Mouse (Mus musculus): ENCODE results near the gene Grid1. TPM values are rescaled to one million over a fixed set of nuclear protein-coding genes. Genes with fewer than 3 reads are reported as not detected.

Grid1 gene
- polyA plus RNA-seq, 1 experiment, result 0.13 TPM

DNA sequence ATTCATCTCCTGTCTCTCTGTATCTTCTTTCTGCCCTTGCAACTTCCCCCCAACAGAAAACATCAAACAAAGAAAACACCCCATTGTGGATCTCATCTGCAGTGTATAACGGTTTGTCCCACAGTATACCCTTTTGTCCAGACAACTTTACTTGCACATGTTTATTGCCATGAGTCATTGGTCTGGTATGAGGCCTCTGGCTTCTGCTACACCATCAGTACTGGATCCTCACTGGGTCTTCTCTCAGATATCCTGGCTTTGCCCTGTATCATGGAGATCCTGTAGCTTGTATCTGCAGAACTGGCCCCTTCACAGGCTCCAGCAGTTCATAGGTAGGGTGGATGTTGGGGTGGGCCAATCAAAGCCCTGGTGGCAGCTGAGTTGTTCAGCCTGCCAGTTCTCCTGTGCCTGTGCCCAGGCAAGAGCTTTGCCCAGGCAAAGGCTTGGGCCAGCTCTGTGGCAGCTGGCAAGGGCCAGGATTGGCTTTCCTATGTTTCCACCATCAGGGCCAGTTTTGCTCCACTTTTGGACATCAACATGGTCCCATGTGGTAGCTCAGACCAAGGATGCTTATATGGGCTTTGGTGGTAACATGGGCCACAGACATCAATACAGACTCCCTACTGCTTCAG, 26.4 kb upstream of the Grid1 start:
- Histone ChIP-seq H3K4me1 (ENCODE audit: control insufficient read depth, insufficient read depth, low read length) (no peaks in the 10 kb centered on the region), H3K4me3 (replicated peaks; ENCODE audit: extremely low read depth, low read depth, low read length) (no peak overlapping the region)
- TF ChIP-seq POLR2A (IDR thresholded peaks at IDR 0.05; ENCODE audit: borderline replicate concordance, extremely low read depth, low read depth, low read length) (no peak), CTCF (IDR thresholded peaks at IDR 0.05; ENCODE audit: insufficient read depth, low read length) (no peak)
- no peak for DNase-seq
- 62% methylated on average over 1 of the region's 1 CpGs for WGBS

DNA sequence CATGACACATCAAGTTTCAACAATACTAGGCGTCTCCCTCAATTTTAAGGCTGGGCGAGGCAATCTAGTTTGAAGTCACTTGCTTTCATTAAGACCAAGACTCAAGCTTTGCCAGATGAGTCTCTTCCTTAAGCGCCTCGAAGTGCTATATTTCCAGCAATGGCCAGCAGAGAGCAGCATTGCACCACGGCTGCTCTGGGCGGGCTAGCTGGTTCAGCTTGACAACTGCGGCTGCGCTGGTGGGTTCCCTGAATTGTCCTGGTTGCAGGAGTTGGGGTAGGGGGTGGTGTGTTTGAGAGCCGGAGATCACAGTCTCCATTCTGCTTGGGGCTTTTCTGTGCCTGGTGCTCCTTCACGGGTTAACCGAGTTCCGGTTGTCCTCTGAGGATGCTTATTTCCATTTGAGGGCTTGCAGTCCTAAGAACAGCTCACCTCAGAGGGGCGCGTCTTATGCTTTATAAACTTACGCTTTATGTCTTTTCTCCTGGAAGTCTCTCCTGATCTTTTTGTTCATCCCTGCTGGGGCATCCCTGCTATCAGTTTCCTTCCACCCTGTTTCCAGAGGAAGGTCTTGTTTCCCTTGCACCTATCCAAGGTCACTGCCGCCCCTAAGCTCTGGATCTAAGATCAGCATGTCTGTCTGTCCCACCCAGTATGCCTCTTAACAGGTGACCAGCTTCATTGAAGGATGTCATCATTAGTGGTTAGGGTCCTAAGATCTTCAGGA, 9.0 kb upstream of the Grid1 start:
- 19% methylated on average over 16 of the region's 16 CpGs for WGBS
- peak; percentile 50 for DNase-seq
- TF ChIP-seq POLR2A (IDR thresholded peaks at IDR 0.05; ENCODE audit: borderline replicate concordance, extremely low read depth, low read depth, low read length), result no peak
- peak; percentile 66 for TF ChIP-seq CTCF (IDR thresholded peaks at IDR 0.05; ENCODE audit: insufficient read depth, low read length)
- H3K4me3 ChIP-seq (replicated peaks; ENCODE audit: extremely low read depth, low read depth, low read length), result no peak overlapping the region
- H3K4me1 ChIP-seq (ENCODE audit: control insufficient read depth, insufficient read depth, low read length), result no peaks in the 10 kb centered on the region

DNA sequence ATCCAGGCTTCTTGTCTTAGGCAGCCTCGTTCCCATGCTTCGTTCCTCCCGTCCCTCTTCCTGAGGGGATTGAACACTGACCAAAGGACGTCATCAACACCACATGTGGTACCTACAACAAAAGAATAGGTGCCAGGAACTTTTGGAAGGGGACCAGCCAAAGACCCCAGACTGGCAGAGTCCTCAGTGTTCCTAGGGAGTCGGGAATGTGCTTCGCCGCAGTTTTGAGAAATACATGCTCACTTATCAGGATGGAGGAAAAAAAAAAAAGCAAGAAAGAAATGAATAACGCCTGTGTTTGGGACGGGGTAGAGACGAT, 8.5 kb upstream of the Grid1 start:
- H3K4me1 ChIP-seq (ENCODE audit: control insufficient read depth, insufficient read depth, low read length), result no peaks in the 10 kb centered on the region
- DNase-seq, result no peak
- WGBS, result 66% methylated on average over 10 of the region's 10 CpGs
- TF ChIP-seq CTCF (IDR thresholded peaks at IDR 0.05; ENCODE audit: insufficient read depth, low read length) (no peak), POLR2A (IDR thresholded peaks at IDR 0.05; ENCODE audit: borderline replicate concordance, extremely low read depth, low read depth, low read length) (no peak)
- no peak overlapping the region for H3K4me3 ChIP-seq (replicated peaks; ENCODE audit: extremely low read depth, low read depth, low read length)

DNA sequence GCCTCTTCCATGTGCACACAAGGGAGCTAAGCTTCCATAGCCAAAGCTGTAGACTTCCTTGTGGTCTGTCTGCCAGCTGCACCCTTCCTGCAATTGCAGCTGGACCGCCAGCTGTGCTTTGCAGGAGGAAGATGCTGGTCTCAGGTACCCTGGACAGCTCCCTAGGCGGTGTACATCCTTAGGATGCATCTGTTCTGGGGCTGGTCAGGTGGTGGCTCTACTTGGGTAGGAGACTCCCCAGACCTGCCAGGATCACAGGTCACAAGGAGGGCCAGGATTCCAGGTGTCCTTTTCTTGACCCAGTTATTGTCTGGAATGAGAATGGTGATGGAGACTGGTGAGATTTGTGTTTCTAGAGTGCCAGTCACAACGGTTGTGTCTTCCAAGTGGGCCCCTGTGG, 3.6 kb upstream of the Grid1 start:
- H3K4me1 ChIP-seq (ENCODE audit: control insufficient read depth, insufficient read depth, low read length), result no peaks in the 10 kb centered on the region
- WGBS, result 31% methylated on average over 3 of the region's 3 CpGs
- H3K4me3 ChIP-seq (replicated peaks; ENCODE audit: extremely low read depth, low read depth, low read length), result no peak overlapping the region
- DNase-seq, result no peak
- TF ChIP-seq POLR2A (IDR thresholded peaks at IDR 0.05; ENCODE audit: borderline replicate concordance, extremely low read depth, low read depth, low read length), result no peak
- TF ChIP-seq CTCF (IDR thresholded peaks at IDR 0.05; ENCODE audit: insufficient read depth, low read length), result no peak

DNA sequence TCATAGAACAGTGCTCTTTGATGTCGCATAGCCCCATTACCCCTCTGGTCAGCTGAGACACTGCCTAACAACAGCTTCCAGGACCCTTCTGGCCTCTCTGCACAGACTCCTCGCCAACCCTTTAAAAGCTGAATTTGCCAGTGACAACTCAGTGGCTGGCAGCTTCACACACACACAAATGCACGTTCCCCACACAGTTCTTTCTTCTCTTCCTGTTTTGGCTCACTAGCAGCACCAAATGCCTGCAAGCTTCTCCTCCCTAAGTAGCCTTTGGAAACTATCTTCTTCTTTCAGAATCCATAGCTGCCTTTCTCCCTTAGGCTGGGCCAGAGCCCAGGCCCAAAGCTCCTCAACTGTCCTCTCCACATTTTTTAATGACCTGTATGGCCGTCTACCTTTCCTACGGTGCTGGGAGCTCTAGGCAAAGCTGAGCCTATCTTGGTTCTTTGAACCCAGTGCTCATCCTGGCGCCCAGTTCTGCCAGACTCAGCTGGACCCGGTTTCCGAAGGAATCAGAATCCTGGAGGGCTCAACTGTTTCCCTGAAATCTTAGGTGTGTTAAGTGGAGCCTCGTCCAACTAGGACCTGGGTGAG, 1.4 kb upstream of the Grid1 start:
- no peak for DNase-seq
- 8% methylated on average over 9 of the region's 9 CpGs for WGBS
- TF ChIP-seq CTCF (IDR thresholded peaks at IDR 0.05; ENCODE audit: insufficient read depth, low read length) (no peak), POLR2A (IDR thresholded peaks at IDR 0.05; ENCODE audit: borderline replicate concordance, extremely low read depth, low read depth, low read length) (no peak)
- Histone ChIP-seq H3K4me1 (ENCODE audit: control insufficient read depth, insufficient read depth, low read length) (no peaks in the 10 kb centered on the region), H3K4me3 (replicated peaks; ENCODE audit: extremely low read depth, low read depth, low read length) (no peak overlapping the region)

DNA sequence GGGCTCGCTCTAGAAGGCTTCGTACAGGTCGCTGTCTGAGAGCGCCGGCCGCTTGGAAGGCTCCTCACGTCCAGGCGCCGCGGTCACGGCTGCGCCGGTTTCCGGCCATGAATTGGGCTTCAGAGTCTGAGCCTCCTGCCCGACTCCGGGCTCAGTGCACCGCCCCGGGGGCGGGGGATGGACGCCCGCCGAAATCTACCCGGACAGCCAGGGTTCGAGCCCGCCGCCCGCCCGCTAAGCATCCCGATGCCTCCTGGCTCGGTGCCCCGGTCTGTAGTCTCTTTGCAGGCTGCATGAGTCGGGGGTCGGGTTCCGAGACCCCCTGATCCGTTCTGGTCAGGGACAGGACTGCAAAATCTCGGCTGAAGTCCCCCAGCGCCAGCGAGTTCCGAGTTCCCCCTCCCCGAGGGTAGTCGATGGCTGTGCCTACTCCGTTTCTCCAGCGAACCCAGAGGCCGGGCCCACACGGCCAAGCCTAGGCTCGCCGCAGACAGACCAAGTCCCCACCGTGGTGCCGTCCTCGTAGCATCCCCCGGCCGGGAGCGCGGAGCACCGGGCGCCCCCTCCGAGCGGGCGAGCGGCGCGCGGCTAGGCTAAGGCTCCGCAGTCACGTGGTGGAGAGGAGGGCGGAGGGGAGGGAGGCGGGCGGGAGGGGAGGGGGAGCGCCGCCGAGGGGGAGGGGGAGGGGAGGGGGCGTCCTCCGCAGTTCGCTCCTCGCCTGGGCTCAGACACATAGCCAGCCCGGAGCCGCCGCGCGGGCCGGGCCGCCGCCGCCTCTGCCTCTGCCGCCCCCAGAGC, 588 bp upstream of the Grid1 start:
- no peak for DNase-seq
- Histone ChIP-seq H3K4me3 (replicated peaks; ENCODE audit: extremely low read depth, low read depth, low read length) (no peak overlapping the region), H3K4me1 (ENCODE audit: control insufficient read depth, insufficient read depth, low read length) (no peaks in the 10 kb centered on the region)
- TF ChIP-seq POLR2A (IDR thresholded peaks at IDR 0.05; ENCODE audit: borderline replicate concordance, extremely low read depth, low read depth, low read length), result no peak
- 2% methylated on average over 66 of the region's 85 CpGs for WGBS

DNA sequence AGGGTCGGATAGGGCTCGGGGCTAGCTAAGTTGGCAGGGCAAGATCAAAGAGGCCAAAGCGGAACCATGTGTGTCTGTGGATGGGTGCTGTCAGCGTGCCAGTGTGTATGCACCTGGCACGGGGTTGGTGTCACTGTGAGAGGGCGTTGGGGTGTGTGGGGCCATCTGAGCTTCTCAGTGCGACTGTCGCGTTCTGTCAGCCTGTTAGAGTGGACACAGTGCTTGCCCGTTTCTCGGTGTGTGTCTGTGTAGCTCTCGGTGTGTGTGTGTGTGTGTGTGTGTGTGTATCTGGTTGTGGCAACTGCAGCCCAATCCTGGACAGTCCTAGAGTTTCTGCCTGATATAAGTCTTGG, 721 bp downstream of the Grid1 start:
- DNase-seq, result no peak
- 3% methylated on average over 12 of the region's 12 CpGs for WGBS
- no peaks in the 10 kb centered on the region for H3K4me1 ChIP-seq (ENCODE audit: control insufficient read depth, insufficient read depth, low read length)
- no peak overlapping the region for H3K4me3 ChIP-seq (replicated peaks; ENCODE audit: extremely low read depth, low read depth, low read length)
- TF ChIP-seq POLR2A (IDR thresholded peaks at IDR 0.05; ENCODE audit: borderline replicate concordance, extremely low read depth, low read depth, low read length), result no peak
- no peak for TF ChIP-seq CTCF (IDR thresholded peaks at IDR 0.05; ENCODE audit: insufficient read depth, low read length)

DNA sequence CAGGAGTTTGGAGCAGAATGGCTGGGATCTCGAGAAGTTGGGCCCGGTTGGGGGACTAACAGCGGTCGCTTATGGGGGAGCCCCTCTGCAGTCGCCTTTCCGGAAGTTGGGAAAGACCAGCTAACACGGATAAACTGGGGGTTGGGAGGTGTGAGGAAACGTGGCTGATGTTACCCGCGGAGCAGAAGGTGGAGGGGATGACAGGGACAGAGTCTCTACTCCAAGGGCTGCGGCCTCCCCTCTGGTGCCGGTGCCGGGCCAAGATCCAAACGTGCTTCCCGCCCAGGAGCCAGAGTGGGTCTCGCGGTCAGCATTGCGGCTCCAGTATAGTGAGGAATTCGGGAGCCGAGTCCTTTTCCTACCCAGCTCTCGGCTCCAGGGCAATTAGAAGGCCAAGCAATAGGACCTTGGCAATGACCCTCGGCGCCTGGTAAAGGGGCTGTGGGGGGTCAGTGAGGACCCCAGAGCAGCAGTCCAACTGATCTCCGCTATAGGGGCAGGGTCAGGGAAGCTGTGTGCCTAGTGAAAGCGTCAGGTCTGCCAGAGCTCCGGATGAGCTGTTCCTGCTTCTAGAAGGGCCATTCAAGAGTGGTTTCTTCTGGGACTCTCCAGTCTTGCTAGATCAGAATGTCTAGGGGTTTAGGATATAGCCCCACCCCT, 1.4 kb downstream of the Grid1 start:
- TF ChIP-seq POLR2A (IDR thresholded peaks at IDR 0.05; ENCODE audit: borderline replicate concordance, extremely low read depth, low read depth, low read length) (no peak), CTCF (IDR thresholded peaks at IDR 0.05; ENCODE audit: insufficient read depth, low read length) (no peak)
- Histone ChIP-seq H3K4me1 (ENCODE audit: control insufficient read depth, insufficient read depth, low read length) (no peaks in the 10 kb centered on the region), H3K4me3 (replicated peaks; ENCODE audit: extremely low read depth, low read depth, low read length) (no peak overlapping the region)
- DNase-seq, result no peak
- 4% methylated on average over 26 of the region's 26 CpGs for WGBS

DNA sequence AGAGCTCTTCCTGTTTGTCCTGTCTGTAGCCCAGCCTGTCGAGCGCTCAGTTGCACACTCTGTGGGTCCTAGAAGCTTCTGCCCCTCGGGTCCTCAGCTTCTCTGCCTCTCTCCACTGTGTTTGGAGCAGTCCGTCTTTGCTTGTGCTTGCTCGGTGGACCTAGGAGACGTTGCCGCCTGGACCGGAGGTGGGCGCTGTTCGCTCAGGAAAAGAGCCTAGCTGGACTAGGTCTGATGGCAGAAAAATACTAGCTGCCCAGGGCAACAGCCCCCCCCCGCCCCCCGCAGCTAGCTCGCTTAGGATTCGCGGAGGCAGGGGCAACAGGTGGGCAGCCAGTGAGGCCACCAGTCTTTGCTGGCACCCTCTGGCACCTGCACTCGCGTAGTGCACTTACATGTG, 3.2 kb downstream of the Grid1 start:
- H3K4me1 ChIP-seq (ENCODE audit: control insufficient read depth, insufficient read depth, low read length), result no peaks in the 10 kb centered on the region
- DNase-seq, result no peak
- H3K4me3 ChIP-seq (replicated peaks; ENCODE audit: extremely low read depth, low read depth, low read length), result no peak overlapping the region
- TF ChIP-seq POLR2A (IDR thresholded peaks at IDR 0.05; ENCODE audit: borderline replicate concordance, extremely low read depth, low read depth, low read length), result no peak
- no peak for TF ChIP-seq CTCF (IDR thresholded peaks at IDR 0.05; ENCODE audit: insufficient read depth, low read length)
- WGBS, result 6% methylated on average over 17 of the region's 17 CpGs
